Mouse (Mus musculus) spleen, adult 2 months (tissue): Measurements from ENCODE around the gene Klf11.

Experiments
- CTCF ChIP-seq: fragments of 200-500 bp; IDR thresholded peaks from 2 replicates; pipeline ENCODE4 v1.5.1; 2011; ENCODE audit warnings: mild to moderate bottlenecking, inconsistent platforms; ENCODE audit not compliant: insufficient read depth, insufficient read length, insufficient replicate concordance; ENCODE audit errors: extremely low read depth
- POLR2A ChIP-seq: fragments of 200-500 bp; IDR thresholded peaks from 2 replicates; pipeline ENCODE4 v1.6.1; 2011; ENCODE audit warnings: low read depth, low read length, inconsistent platforms

DNA sequence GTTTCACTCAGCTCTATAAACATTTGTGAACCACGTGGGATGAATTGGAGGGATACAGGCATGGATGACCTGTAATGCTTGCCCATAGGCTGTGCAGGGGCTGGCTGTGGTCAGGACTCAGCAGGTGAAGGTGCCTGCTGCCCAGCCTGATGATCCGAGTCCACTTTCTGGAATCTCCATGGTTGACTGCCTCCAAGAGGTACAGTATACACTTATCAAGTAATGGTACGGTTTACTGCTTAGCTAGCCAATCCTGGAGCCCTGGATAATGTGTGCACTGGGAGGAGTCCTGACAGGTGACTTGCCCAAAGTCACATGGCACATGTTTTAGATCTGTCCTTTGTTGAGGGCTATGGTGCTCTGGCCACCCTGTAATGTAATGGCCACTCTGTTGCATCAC, 39.3 kb downstream of the Klf11 start:
- no peak for TF ChIP-seq CTCF
- no peak for TF ChIP-seq POLR2A
